Mouse (Mus musculus) G1E (cell line): ENCODE measurements around the gene Hbb-bh1. TPM values are rescaled to one million over a fixed set of nuclear protein-coding genes. Genes with fewer than 3 reads are reported as not detected.
"Not testable (repeated sequence)": the region's sequence is repeated elsewhere in the genome, so short reads cannot be mapped to it uniquely, and the experiment has no call there.

Experiments used
- ATAC-seq: 2 replicates; pipeline ENCODE4 v1.8.0; 2016; ENCODE audit warnings: mild to moderate bottlenecking; ENCODE audit not compliant: insufficient number of reproducible peaks, poor library complexity, low FRiP score, severe bottlenecking; ENCODE audit errors: extremely low read depth
- DNase-seq: peaks from one replicate; pipeline ENCODE4 v3.0.0; 2012; ENCODE audit warnings: low spot score
- H3K27me3 ChIP-seq: 2 replicates; pipeline ENCODE4 v1.6.1; 2012; ENCODE audit warnings: mild to moderate bottlenecking, low read length, inconsistent platforms; ENCODE audit not compliant: insufficient read depth
- H3K36me3 ChIP-seq: replicated peaks from 2 replicates; pipeline ENCODE3; 2012; ENCODE audit warnings: mild to moderate bottlenecking, inconsistent platforms
- H3K4me1 ChIP-seq: 2 replicates; pipeline ENCODE4 v1.6.1; 2012; ENCODE audit warnings: low read depth, low read length, inconsistent platforms, mixed read lengths; ENCODE audit not compliant: insufficient read depth
- H3K4me3 ChIP-seq: 2 replicates; pipeline ENCODE4 v1.5.1; 2012; ENCODE audit warnings: low read depth, mild to moderate bottlenecking, inconsistent platforms, low read length, moderate library complexity, mixed read lengths
- H3K9me3 ChIP-seq: replicated peaks from 2 replicates; pipeline ENCODE4 v1.6.1; 2012; ENCODE audit warnings: inconsistent platforms
- CTCF ChIP-seq: IDR thresholded peaks from 2 replicates; pipeline ENCODE4 v1.5.1; 2012; ENCODE audit warnings: low read depth, low read length, inconsistent platforms, mixed read lengths
- GATA1 ChIP-seq: IDR thresholded peaks from 2 replicates; pipeline ENCODE4 v1.6.1; 2012; ENCODE audit warnings: borderline replicate concordance, low read length, inconsistent platforms, mixed read lengths
- GATA2 ChIP-seq: IDR thresholded peaks from 2 replicates; pipeline ENCODE4 v1.6.1; 2012; ENCODE audit warnings: low read depth, low read length, inconsistent platforms, borderline replicate concordance
- POLR2AphosphoS5 ChIP-seq: IDR thresholded peaks from 2 replicates; pipeline ENCODE4 v1.6.1; 2012; ENCODE audit warnings: low read depth, low read length, inconsistent platforms; ENCODE audit not compliant: insufficient replicate concordance
- TAL1 ChIP-seq: conservative IDR thresholded peaks from 2 replicates; pipeline ENCODE4 v1.6.1; 2012; ENCODE audit warnings: low read depth, low read length, inconsistent platforms, mixed read lengths
- polyA plus RNA-seq: library from polyadenylated mRNA; stranded (reverse); fragments of >175 nt; gene quantifications from 2 replicates; pipeline ENCODE4 v1.2.3, GENCODE M21; 2012
- total RNA-seq, 2 experiments: library from RNA; stranded (forward) in 1 of 2; stranded (reverse) in 1 of 2; fragments of 200-1000 nt in 1 of 2; fragments of >200 nt in 1 of 2; fragmentation: Nextera tagmentation in 1 of 2; gene quantifications; 2 replicates each; pipeline ENCODE4 v1.2.3; 2014 to 2017

Hbb-bh1 gene
- total and polyA plus RNA-seq, 3 experiments, result 1.6 TPM; not detected in 2

DNA sequence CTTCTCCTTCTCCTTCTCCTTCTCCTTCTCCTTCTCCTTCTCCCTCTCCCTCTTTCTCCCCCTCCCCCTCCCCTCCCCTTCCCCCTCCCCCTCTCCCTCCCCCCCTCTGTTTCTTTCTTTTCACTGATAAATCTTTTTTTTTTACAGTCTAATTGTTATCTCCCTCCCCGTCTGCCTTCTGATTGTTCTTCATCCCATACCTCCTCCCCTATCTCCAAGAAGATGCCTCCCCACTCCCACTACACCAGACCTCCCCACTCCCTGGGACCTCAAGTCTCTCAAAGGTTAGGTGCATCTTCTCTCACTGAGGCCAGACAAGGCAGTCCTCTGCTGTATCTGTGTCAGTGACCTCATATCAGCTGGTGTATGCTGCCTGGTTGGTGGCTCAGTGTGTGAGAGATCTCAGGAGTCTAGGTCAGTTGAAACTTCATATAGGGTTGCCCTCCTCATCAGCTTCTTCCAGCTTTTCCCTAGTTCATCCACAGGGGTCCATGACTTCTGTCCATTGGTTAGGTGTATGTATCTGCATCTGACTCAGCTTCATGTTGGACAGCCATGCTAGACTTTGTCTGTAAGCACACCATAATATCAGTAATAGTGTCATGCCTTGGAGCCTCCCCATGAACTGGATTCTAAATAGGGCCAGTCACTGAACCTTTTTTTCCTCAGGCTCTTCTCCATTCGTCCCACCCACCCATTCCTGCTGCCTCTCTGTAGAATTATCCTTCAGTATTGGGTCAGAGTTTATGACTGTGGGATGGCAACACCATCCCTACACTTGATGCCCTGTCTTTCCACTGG is 1.8 kb upstream of the Hbb-bh1 start:
- H3K4me1 ChIP-seq, result peaks cover 26% of the 10 kb centered on the region
- H3K4me3 ChIP-seq, result no peak overlapping the region
- H3K27me3 ChIP-seq, result no peaks in the 10 kb centered on the region
- ATAC-seq, result peak; percentile 97
- H3K36me3 ChIP-seq, result no peaks in the 10 kb centered on the region
- no peaks in the 10 kb centered on the region for H3K9me3 ChIP-seq
- DNase-seq, result no peak
- TF ChIP-seq TAL1 (0 out of 2 replicates have a peak, but pooled peaks have one; percentile 14), POLR2AphosphoS5 (no peak)

DNA sequence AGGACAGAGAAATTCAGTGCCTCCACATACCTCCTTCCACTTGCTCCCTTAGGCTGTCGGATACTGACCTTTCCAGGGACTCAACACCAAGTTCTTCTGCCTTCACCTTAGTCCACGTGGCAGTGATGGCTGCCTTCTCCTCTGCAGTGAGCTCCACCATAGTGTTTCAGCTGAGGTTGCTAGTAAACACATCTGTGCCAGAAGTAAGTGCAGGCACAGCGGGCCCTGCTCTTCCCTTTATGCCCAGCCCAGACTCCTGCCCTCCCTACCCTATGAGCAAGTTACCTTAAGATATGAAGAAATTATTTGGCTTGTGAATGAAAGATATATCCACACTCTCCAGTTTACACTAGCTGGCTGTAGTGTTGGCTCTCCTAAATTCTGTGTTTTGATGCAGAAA is 2.7 kb downstream of the Hbb-bh1 start, which contains the start of gene Hbb-bh2:
Gene Hbb-bh2 (minus strand): TSS at position 253 of the 400 bp plus-strand sequence.
- no peak for ATAC-seq
- H3K4me1 ChIP-seq, result peaks cover 28% of the 10 kb centered on the region
- H3K4me3 ChIP-seq, result no peak within 1 kb of the TSS

DNA sequence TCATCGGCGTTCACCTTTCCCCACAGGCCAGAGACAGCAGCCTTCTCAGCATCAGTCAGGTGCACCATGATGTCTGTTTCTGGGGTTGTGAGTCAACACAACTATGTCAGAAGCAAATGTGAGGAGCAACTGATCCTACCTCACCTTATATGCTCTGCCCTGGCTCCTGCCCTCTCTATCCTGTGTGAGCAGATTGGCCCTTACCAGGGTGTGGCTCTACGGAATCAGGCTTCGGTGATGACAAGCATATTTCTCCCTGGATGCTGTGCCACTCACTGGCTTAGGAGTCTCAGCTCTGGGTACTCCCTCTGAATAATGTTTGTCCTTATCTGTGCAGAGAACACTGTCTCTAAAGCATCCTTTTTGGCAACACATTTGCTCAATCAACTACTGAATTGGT is 15.2 kb downstream of the Hbb-bh1 start, which contains the start of gene Hbb-bs:
Gene Hbb-bs (minus strand): TSS at position 289 of the 400 bp plus-strand sequence.
- Histone ChIP-seq H3K36me3 (no peaks in the 10 kb centered on the region), H3K4me1 (peaks cover 17% of the 10 kb centered on the region), H3K27me3 (no peaks in the 10 kb centered on the region), H3K9me3 (no peaks in the 10 kb centered on the region), H3K4me3 (no peak within 1 kb of the TSS; the same call in 1 of the 2 replicates)
- ATAC-seq (peak; percentile 60), DNase-seq (no peak)
- no peak for TF ChIP-seq TAL1
- no peak for TF ChIP-seq POLR2AphosphoS5
- TF ChIP-seq GATA2, result no peak
- TF ChIP-seq GATA1, result no peak
- no peak for TF ChIP-seq CTCF

More for the DNA sequence above, 2.7 kb downstream of the Hbb-bh1 start, which contains the start of gene Hbb-bh2:
- Histone ChIP-seq H3K9me3 (no peaks in the 10 kb centered on the region), H3K36me3 (no peaks in the 10 kb centered on the region), H3K27me3 (no peaks in the 10 kb centered on the region)
- DNase-seq, result no peak
- no peak for TF ChIP-seq GATA2
- TF ChIP-seq POLR2AphosphoS5, result no peak
- no peak for TF ChIP-seq GATA1
- TF ChIP-seq CTCF, result no peak
- no peak for TF ChIP-seq TAL1

DNA sequence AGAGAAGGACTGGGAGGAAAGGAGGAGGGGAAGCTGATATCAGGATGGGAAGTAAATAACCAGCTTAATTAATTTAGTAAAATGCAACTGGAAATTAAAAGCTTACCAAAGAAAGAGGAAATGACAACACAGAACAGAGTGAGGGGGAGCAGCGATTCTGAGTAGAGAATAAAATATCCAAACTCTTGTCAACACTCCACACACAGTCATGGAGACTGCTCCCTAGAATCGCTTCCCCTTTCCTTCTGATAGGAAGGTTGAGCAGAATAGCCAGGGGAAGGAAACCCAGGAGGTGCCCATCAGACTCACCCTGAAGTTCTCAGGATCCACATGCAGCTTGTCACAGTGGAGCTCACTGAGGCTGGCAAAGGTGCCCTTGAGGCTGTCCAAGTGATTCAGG is 15.8 kb downstream of the Hbb-bh1 start:
- H3K4me3 ChIP-seq, H3K36me3 ChIP-seq, H3K27me3 ChIP-seq, H3K9me3 ChIP-seq, DNase-seq: not testable (repeated sequence)
- H3K4me1 ChIP-seq, result peaks cover 17% of the 10 kb centered on the region
- ATAC-seq, result 0 out of 2 replicates have a peak, but pooled peaks have one; percentile 16

DNA sequence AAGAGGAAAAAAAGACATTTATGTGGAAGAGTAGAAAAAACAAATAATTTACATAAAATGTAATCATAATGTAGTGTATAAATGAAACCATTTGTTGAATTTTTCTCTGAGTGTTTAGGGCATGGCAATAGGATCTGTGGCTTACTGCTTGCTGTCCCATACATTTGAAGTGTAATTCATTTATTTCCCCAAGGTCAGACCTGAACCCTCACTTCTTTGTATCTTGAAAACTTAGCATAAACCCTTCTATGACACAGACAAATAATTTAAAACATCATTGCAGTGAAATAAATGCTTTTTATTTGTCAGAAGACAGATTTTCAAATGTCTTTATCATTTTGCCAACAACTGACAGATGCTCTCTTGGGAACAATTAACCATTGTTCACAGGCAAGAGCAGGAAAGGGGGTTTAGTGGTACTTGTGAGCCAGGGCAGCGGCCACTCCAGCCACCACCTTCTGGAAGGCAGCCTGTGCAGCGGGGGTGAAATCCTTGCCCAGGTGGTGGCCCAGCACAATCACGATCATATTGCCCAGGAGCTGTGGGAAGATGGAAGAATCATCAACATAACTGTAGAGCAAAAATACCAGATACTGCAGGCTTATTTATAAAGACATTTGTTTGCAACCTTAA is 16.6 kb downstream of the Hbb-bh1 start:
- peaks cover 17% of the 10 kb centered on the region for H3K4me1 ChIP-seq
- no peak overlapping the region for H3K4me3 ChIP-seq
- H3K27me3 ChIP-seq, result no peaks in the 10 kb centered on the region
- no peaks in the 10 kb centered on the region for H3K36me3 ChIP-seq
- ATAC-seq (no peak), DNase-seq (no peak)
- no peaks in the 10 kb centered on the region for H3K9me3 ChIP-seq
- TF ChIP-seq GATA2 (no peak), CTCF (no peak), POLR2AphosphoS5 (no peak), TAL1 (no peak), GATA1 (no peak)

DNA sequence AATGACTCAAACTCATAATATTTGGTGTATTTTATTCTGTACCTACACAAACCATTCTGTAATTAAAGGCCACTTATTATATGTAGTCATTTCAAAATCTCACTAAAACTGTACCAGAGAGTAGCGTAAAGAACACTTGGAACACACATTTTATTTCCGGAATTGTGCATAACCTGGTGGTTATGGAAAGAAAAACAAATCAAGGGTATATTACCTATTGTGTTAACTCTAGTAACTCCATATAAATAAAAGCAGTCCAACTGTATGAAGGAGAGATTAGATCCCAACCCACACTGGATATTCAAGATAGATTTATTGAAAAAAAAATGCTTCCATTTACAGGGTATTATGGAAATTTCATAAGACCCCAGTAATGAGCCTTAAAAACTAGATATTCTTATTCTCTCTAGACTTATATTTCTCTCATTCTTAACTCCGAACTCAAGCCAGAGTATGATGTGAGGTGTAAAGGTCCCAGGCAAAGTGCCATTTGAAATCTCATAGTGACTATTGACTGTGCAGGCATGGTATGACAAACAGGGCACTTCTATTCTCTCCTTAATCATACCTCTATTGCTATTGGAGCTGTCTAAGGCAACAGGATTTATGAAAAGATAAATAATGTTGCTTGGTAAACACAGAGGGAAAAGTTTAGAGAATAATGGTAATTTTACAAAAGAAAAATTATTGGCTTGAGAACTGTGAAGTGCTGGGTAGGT is 17.3 kb downstream of the Hbb-bh1 start:
- Histone ChIP-seq H3K36me3 (no peaks in the 10 kb centered on the region), H3K27me3 (no peaks in the 10 kb centered on the region), H3K4me3 (no peak overlapping the region), H3K4me1 (peaks cover 17% of the 10 kb centered on the region), H3K9me3 (no peaks in the 10 kb centered on the region)
- TF ChIP-seq GATA2, result no peak
- no peak for DNase-seq
- no peak for ATAC-seq
